ENCODE assay signal across 11 mouse cellular contexts in genomic region chr17:28019785-28020696, GRCm38 (mm10).
DNase-seq lines count a peak whose midpoint lies in the region; ATAC-seq and TF ChIP-seq lines count a peak whose summit lies in the region.
"Had no signal": no experiment of that assay in that cellular context is flagged by ENCODE, and none has a peak within 500 bp of the region (broad histone marks: within the 10 kb centered on the region; RNA-seq: fewer than 3 reads in every experiment).

No protein-coding gene starts in this region.

- no peak for TF ChIP-seq CTCF in gastrocnemius, adult 2 months (IDR thresholded peaks at IDR 0.05)
- no peak for TF ChIP-seq CTCF in kidney, postnatal 0 days (IDR thresholded peaks at IDR 0.05; ENCODE audit: low read depth)

- H3K9me3 ChIP-seq in kidney, postnatal 0 days (replicated peaks; ENCODE audit: low read length) = no peaks in the 10 kb centered on the region

- intact Hi-C loops in gastrocnemius, adult 2 months (cut with DNase I) = no loop called here
- intact Hi-C loops in heart, postnatal 10 days (cut with DNase I) = no loop called here

- H3K27me3 ChIP-seq in kidney, postnatal 0 days (ENCODE audit: insufficient read depth, low read length) = no peaks in the 10 kb centered on the region

- no peak for ATAC-seq in kidney, postnatal 0 days (replicated peaks; ENCODE audit: low FRiP score, low read depth)

- peak overlapping the region; percentile 76 for H3K27ac ChIP-seq in gastrocnemius, adult 2 months
- H3K27ac ChIP-seq in kidney, postnatal 0 days = peak overlapping the region; percentile 33; the same call in 1 of the 2 replicates

- peak; percentile 69 for DNase-seq in gastrocnemius, adult 2 months
- DNase-seq in gastrocnemius, postnatal 10 days = no peak
- no peak for DNase-seq in kidney, postnatal 0 days (ENCODE audit: low spot score)
- DNase-seq in kidney, postnatal 4 days = no peak
- peak; percentile 54 for DNase-seq in ES-CJ7 (ENCODE audit: low read depth, low spot score)
- peak; percentile 56 to 58 for DNase-seq in heart, postnatal 10 days
- no peak for DNase-seq in frontal cortex, postnatal 36 days (ENCODE audit: low spot score in 2 of 2)
- DNase-seq in embryo, embryonic 9.5 days (ENCODE audit: extremely low spot score) = no peak
- DNase-seq: adrenal gland, postnatal 36 days; cerebellum, adult 8-10 months; thymus, postnatal 4 days had no signal

- H3K4me2 ChIP-seq in kidney, postnatal 0 days (ENCODE audit: low read length) = no peak overlapping the region

- no peak overlapping the region for H3K9ac ChIP-seq in kidney, postnatal 0 days (ENCODE audit: low read depth, low read length)

- 72% methylated on average over 21 of the region's 21 CpGs for WGBS in kidney, postnatal 0 days

- no peaks in the 10 kb centered on the region for H3K36me3 ChIP-seq in kidney, postnatal 0 days (ENCODE audit: insufficient read depth, low read length)

- peaks cover 49% of the 10 kb centered on the region for H3K4me1 ChIP-seq in kidney, postnatal 0 days (replicated peaks; ENCODE audit: insufficient read depth, low read length)

- no peak overlapping the region for H3K4me3 ChIP-seq in gastrocnemius, adult 2 months
- H3K4me3 ChIP-seq in kidney, postnatal 0 days (replicated peaks; ENCODE audit: low read depth, low read length) = no peak overlapping the region

Comparison
In these comparisons a context has a peak if more than half of its experiments do, and no peak if none do; other contexts are left out.
1. DNase-seq: peak in gastrocnemius, adult 2 months (single experiment), ES-CJ7 (single experiment) and heart, postnatal 10 days (2 of 2); none in gastrocnemius, postnatal 10 days (single experiment), kidney, postnatal 0 days (single experiment), kidney, postnatal 4 days (0 of 2), frontal cortex, postnatal 36 days (0 of 2) and embryo, embryonic 9.5 days (single experiment).